Mouse (Mus musculus): ENCODE results near the gene Ccl3.

Gene Ccl3

DNA sequence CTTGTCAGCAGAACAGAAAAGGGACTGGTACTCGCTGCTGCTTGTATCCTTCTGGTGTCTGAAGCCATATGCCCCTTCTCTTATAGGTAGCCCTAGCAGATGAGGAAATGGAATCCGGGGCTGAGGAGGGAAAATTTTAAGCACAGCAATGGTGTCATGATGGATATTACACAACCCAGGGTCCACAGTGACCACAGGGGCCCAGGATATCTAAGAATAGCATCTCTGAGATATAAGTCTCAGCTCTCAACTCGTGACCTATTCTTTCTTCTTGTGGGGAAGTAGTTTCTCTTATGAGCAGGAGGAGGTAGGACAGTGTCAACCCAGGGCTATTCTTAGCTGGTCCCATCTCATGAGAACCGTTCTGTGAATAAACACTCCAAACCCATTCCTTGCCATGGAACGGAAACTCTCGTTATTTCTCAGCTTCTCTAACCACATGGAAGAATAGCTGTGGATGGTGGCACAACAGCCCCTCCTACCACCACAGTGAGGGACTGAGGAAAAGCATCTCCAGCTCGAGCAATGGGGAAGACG lies at the start of gene Ccl3:
Gene Ccl3 (minus strand): TSS at position 51 of the 537 bp plus-strand sequence.
- no peak for DNase-seq (ENCODE audit: low spot score)

DNA sequence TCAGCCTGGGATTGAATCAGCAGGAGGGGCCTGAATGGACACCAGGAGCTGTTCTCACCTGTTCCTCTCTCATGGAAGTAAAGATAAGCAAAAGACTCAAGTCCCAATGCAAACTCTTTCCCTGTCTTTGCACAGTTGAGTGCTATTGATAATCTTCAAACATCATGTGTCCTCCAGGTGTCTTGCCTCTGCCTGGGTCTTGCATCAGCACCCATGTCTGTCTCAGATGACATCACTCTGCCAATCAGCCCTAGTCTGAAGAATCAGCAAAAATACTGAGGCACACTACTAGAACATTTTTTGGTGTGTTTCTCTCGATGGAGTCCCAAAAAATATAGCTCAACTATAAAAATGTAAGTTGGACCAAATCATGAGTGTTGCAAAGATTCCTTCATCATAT lies 42.9 kb upstream of the Ccl3 start:
- DNase-seq (ENCODE audit: low spot score): no peak

DNA sequence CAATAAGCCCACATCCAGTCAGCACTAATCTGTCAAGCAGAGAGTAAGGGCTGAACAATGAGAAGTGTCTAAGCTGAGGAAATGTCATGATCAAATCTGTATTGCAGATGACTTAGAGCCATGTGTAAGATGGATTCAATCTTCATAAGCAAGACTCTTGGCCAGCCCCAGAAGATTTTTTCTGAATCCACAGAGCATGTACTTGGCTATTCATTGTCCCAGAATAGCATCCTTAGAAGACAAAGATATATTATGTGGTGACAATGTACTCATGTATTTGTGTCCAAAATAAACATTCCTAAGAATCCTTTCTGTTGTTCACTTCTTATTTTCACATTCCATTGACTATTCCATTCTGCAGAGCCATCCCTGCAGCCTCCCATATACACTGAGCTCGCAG lies 40.8 kb upstream of the Ccl3 start:
- no peak for DNase-seq (ENCODE audit: low spot score)

DNA sequence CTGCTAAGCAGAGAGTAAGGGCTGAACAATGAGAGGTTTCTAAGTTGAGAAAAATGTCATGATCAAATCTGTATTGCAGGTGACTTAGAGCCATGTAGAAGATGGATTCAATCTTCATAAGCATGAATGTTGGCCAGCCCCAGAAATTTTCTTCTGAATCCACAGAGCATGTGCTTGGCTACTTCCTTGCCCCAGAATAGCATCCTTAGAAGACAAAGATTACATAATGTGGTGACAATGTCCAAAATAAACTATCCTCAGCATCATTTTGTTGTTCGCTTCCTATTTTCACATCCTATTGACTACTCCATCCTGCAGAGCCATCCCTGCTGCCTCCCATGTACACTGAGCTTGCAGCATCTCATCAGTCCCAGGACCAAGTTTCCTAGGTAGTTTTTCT lies 26.5 kb upstream of the Ccl3 start:
- no peak for DNase-seq (ENCODE audit: low spot score)

DNA sequence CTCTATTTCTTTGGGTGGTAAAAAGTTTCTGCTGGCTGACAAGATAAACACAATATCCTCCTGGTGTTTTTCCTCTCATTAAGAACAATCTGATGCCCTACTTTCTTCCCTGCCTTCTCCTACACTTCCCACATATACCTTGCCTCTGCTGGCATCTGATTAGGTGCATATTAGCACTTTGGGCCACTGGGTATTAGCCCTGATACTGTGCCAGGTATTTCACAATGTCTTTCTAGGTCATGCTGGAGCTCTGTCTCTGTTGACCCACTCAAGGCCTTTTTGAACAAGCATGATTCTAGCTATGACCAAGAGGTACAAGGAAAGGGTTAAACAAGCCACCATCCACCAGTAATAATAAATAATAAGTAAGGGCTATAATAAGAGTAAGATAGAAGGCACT lies 22.6 kb upstream of the Ccl3 start:
- no peak for DNase-seq (ENCODE audit: low spot score)

DNA sequence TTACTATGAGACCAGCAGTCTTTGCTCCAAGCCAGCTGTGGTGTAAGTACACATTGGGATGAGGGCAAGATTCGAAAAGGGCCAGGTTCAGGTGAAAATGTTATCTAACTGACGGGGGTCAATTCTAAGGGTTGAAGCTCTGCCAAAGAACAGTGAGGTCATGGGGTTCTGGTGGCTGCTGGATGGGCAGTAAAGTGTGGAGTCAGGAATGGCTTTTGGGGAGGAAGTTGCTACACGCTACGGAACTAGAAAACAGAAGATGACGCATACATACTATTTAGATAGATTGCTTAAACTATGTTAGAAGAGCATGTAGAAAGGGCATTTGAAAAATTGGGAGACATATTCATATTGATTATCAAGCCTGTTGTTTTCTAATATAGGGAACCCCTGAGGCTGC lies 14.4 kb upstream of the Ccl3 start:
- DNase-seq (ENCODE audit: low spot score): no peak

DNA sequence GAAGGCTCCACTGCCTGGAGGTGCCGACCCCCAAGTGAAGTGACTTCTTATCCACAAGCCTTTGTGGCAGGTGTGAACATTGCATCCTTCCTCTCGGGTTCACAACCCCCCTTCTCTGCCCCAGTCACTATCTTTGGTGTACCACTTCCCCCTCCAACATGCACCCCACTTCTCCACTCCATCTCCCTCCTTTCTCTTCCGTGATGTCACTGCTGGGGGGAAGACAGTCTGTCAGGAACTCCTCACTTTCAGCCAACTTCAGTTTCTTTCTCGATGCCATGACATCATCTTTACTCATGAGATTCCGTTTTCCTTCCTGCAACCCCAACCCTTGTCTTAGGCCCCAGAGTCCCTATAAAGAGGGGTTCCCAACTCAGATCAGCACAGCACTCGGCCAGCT lies 13.0 kb upstream of the Ccl3 start, which contains the start of gene Ccl4:
Gene Ccl4 (plus strand): TSS at position 381 of the 400 bp plus-strand sequence.
- no peak for DNase-seq (ENCODE audit: low spot score)

DNA sequence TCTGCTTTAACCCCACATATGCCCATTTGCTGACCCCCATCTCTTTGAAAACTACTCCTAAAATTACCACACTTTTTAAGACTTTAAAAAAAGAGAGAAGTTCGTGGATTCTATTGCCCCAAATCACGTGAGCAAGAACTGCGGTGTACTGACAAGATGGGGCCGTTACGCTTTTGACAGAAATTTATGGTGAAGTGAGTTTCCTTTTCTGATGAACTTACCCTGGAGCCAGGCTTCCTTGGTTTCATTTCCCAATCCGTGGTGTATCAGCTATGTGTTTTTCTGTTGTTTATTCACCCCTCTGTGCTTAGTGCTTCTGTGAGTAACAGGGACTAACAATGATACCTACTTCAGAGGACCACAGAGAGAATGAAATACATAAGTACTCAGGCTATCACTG lies 9.6 kb upstream of the Ccl3 start:
- DNase-seq (ENCODE audit: low spot score): no peak

DNA sequence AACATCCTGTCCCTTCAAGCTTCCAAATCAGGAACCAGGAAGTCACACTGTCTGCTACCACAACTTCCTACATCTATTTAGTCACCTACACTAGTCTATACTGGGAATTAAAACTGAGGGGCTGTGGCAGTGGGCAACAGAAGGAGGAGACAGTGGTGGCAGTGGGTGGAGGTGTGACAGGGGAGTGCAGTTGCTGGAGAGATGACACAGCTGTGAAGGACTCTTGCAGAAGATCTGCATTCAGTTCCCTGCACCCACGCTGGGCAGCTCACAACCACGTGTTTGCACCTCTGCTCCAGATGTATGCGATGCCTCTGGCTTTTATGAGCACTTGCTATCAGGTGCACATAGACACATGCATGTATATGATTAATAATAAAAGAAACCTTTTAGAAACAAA lies 8.4 kb upstream of the Ccl3 start:
- DNase-seq (ENCODE audit: low spot score): no peak

DNA sequence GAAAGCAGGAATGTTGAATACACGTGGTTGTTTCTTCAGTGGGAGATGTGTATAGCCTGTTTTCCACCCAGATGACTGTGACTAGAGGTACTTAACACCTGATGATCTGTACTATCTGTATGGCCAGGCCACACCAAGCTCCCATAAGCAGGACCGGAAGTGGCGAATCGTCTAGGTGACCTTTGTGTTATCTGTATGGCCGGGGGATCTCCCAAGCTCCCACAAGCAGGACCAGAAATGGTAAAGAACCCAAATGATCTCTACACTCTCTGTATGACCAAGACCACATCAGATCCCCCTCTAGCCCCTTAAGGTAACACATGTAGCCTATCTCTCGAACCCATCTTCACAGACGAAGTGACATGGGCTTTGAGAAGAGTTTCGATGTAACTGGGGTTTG lies 5.5 kb upstream of the Ccl3 start:
- no peak for DNase-seq (ENCODE audit: low spot score)

DNA sequence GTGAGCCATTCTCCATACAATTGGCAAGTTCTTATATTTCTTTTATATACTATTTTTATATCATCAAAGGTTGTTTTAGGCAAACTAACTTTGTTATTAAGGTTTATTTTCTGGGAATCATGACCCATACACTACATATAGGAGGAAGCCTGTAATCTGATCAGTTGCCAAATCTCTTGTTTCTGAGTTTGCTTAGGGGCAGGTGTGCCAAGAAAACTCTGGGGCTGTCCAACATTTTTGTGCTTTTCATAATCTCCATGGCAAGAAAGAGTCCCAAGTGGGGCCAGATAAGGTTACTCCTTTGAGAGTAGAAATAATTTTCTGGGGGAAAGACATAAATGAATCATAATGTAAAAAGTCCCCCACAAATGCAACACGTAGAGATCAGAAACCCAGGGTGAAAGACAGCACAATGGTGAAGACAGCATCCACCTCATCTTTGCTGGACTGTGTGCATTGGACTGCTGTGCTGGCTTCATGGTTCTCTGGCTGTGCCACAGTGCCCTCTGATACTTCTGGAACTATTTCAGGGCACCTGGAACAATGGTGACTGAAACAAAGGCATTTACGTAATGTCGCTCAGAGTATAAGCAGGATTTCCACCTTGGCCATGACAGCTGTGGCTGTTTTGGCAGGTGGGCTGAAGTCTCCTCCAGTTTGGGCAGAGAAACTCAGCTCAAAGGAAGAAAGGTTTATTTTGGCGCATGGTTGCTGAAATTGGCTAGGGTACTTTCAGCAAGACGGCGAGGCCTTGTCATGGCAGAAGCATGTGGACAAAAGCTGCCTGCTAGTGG lies 2.6 kb downstream of the Ccl3 start:
- no peak for DNase-seq (ENCODE audit: low spot score)

DNA sequence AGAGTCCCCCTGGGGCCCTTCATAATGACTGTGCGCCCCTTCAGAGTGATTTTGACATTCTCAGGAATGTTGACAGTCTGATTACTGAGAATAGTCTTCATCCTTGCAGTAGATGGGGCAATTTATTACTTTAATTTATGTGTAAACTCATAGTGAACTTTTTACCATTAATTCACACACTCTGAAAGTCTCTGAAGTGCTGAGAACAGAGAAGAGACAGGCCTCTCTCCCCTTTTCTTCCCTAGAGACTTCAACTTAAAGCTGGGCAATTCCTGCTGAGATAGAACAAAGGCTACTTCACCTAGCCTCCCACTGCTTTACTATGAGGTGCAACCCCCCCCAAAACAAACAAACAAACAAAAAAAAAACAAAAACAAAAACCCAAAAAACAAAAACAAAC lies 3.6 kb downstream of the Ccl3 start, which contains the start of gene Rpl9-ps1:
Gene Rpl9-ps1 (minus strand): TSS at position 101 of the 400 bp plus-strand sequence.
- DNase-seq (ENCODE audit: low spot score): no peak

DNA sequence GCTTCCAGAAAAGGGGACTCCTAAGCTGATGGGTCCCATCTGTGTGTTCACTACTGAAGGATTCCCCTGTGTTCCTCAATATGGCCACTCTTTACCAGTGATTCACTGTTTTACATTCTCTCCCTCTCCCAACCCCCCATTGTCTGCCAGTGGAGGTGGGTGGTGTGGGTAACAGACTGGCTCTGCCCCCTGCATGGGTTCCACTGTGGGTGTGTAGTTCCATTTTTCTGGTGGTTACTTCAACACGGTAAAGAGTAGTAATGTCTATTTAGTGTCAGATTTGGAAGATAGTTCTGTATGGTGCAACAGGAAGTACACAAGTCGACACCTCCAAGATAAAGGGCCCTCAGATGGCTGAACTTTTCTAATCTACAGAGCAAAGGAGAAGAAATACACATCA lies 7.9 kb downstream of the Ccl3 start:
- DNase-seq (ENCODE audit: low spot score): no peak

DNA sequence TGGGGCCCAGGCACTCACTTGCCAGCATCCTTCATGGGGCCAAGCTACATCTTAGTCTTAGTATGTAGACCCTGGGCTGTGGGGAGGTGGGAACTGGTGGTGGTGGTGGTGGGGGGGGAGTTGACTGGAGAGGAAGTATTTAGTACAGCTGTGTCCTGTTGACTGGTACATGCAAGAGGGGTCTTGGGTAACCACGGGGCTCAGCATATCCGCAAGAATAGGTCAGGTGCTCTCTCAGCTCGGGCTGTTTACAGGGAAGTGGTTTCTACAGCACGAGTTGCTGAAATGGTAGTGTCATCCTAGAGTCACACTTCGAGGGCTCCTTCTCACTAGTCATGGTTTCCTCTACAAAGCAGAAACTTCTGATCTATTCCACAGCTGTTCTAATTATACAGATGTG lies 9.0 kb downstream of the Ccl3 start:
- no peak for DNase-seq (ENCODE audit: low spot score)

DNA sequence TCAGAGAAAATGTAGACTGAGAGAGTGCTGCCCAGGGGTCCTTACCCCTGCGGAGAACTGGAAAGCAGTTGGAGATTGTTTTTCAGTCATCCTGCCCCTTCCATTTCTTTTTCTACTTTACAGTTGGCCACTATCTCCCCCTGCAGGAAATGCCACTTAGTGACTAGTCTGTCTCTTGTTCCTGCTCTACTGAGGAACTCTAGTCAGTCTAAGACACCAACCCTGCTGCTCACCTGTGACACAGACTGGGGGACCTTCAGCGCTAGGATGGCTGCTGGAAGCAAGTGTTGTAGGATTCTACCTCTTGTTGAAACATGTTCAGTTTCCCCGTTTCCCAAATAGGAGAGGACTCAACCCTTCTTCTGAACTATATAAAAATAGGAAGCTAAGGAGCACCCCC lies 9.6 kb downstream of the Ccl3 start:
- DNase-seq (ENCODE audit: low spot score): no peak

DNA sequence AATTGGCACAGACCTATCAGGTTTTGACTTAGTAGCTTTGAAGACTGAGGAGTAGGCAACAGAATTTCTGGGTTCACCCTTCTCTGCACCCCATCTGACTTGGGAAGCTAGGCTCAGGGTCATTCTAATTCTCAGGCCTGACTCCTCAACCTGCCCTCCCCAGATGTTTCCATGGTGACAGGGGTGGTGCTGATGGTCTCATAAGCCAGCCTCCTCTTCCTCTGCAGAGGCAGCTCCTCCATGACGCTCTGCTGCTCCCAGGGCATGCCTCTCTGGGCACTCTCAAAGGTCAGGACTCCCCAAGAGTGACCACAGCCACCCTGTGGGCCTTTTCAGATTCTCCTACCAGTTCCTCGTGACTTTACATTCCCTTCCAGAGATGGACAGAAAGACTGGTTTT lies 10.2 kb downstream of the Ccl3 start:
- DNase-seq (ENCODE audit: low spot score): no peak

DNA sequence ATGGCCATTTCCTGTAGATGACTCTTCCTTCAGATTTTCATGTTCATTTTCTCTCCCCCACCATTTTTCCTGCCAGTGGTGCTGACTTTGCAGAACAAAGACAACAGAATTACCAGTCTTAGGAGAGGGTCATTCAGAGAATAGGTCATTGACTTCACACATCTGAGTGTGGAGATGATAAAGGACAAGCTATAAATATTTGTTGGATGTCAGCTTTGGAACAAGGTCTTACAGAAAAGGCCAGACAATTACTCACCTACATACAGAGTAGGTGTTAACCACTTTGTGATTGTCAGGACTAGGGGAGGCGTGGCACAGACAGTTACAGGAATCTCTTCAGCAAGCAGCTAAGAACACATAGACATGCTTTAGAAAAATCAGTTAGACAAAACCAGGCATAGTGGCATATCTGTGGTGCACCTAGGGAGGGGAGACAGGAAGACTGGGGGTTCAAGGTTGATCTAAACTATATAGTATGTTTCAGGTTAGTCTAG lies 12.4 kb downstream of the Ccl3 start:
- no peak for DNase-seq (ENCODE audit: low spot score)

DNA sequence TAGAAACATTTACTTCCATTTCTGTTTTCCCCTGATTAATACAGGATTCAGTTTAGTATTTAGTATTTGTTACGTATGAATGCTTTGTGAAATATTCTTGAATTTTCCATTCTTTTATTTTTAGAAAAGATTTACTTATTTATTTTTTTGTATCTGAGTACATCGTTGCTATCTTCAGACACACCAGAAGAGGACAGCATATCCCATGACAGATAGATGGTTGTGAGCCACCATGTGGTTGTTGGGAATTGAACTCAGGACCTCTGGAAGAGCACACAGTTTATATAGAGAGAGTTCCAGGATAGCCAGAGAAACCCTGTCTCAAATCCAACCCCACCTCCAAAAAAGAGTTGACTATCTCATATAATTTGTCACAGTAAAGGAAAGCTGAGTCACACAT lies 14.3 kb downstream of the Ccl3 start:
- no peak for DNase-seq (ENCODE audit: low spot score)

DNA sequence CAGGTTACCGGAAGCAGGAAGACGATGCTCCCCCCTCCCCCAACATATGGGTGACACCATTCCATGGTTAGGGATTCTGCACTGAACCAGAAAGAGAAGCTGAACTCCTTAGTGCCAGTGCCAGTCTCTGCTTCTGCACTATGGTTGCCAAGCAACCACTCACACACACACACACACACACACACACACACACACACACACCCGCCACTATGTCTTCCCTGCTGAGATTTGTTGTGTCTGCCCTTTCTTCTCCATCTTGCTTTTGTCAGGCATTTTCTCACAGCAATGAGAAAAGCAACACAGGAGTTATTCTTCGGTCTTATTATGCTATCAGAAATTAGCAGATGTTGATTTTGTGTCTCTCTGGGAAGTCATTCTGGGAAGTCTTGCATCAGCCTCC lies 14.7 kb downstream of the Ccl3 start:
- no peak for DNase-seq (ENCODE audit: low spot score)

DNA sequence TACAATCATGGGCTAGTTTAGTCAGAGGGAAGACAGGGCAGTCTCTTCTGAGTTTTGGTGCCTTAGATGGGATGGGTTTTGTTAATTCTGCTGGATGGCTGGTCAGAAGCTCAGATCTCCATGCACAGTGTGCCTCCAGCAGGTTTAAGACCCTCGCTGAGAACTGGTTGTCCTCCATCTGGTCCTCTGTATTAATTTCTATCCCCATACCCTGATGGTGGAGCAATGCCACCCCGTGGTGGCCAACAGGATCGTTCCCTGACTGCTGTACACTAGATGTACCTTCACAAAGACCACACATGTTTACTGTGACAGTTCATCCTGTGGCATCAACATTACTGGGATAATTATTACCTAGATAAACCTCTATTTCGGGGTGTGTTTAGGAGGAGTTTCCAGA lies 16.4 kb downstream of the Ccl3 start:
- no peak for DNase-seq (ENCODE audit: low spot score)

DNA sequence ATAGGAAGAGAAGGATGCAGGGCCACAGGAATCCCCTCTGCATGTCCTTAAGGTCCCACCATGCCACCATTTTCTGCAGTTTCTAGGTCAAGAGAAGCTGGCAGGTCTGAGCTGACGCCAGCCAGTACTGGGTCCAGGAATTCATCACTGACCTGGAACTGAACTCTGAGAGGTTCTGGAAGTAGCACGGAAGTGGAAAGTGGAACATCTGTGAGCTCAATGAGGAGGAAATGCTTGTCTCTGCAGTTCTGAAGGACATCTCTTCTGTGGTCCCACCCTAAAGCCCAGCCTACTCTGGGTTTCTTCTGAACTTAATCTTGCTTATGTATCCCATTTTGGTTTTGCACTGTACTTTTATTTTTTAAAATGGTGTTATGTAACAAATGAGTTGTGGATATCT lies 18.1 kb downstream of the Ccl3 start:
- DNase-seq (ENCODE audit: low spot score): no peak

DNA sequence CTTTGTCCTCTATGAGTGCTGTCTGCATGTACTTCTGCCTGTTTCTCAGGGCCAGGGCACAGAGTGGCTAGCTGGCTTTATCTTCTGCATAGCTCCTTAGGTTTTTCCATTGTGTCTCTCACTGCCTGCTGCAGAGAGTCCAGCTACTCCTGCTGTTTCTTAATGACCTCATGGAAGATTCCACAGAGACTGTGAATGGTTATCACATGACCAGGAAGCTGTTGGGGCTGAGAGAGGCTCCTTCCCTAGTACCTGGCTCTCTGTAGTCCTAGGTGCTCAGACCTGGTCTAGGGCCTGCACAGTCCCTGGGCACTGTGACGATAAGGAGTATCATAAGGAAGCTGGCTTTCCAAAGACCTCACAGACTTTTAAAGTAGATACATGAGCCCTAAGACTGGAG lies 18.5 kb downstream of the Ccl3 start:
- no peak for DNase-seq (ENCODE audit: low spot score)

DNA sequence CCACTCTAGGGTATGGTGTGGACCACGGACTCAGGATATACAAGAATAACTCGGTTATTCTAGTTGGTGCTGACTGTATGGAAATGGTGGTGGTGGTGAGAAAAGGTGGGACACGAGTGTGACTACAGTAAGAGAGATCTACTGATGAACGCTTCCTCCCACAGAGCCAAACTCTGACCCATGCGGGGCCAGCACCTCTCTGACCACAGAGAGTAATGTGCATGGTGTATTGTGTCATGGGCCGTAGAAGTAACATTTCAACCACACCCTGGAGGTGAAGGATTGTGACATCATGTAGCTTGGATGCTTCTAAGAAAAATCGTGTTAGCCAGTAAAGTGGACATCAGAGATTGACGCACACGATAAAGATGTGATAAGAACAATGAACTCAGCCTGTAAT lies 20.3 kb downstream of the Ccl3 start:
- DNase-seq (ENCODE audit: low spot score): no peak

DNA sequence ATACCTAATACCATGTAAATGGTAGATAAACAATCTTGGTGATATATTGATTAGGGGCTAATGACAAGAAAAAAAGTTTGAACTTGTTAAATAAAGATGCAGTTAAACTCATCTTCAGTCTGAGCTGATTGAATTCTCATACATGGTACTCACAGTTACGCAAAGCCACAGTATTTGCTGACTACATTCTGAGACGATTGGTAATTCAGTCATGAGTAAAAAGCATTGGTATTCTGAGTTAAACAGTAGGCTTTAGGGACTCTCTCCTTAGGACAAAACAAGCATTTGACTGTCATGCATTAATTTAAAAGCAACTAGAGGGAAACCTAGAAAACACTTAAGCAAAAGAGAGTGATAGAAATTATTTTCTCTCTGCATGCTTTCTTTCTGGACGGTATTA lies 25.6 kb downstream of the Ccl3 start:
- no peak for DNase-seq (ENCODE audit: low spot score)

Measured in ovary, postnatal 10 days (tissue).